In genomic region chr6:64694688-64695087, GRCm38 (mm10) we compare ENCODE assay signal across 31 mouse cellular contexts. TPM values are rescaled to one million over a fixed set of nuclear protein-coding genes. Genes with fewer than 3 reads are reported as not detected.
A peak's percentile ranks its signal among the peaks of the same experiment; 100 is the strongest.
DNase-seq lines count a peak whose midpoint lies in the region; ATAC-seq lines count a peak whose summit lies in the region.
"Had no signal": no experiment of that assay in that cellular context is flagged by ENCODE, and none has a peak within 500 bp of the region (broad histone marks: within the 10 kb centered on the region; RNA-seq: fewer than 3 reads in every experiment).

No protein-coding gene starts in this region.

- H3K27ac ChIP-seq in midbrain, embryonic 11.5 days (ENCODE audit: low read depth, low read length): no peak overlapping the region
- H3K27ac ChIP-seq in midbrain, embryonic 14.5 days (replicated peaks; ENCODE audit: low read depth, low read length): no peak overlapping the region
- no peak overlapping the region for H3K27ac ChIP-seq in midbrain, embryonic 15.5 days
- H3K27ac ChIP-seq: forebrain, embryonic 10.5 days; forebrain, embryonic 13.5 days; heart, embryonic 15.5 days; hindbrain, embryonic 10.5 days; hindbrain, embryonic 14.5 days had no signal

- DNase-seq in midbrain, embryonic 11.5 days (ENCODE audit: low spot score, missing footprints): no peak
- no peak for DNase-seq in midbrain, embryonic 14.5 days
- DNase-seq in ES-CJ7 (ENCODE audit: low read depth, low spot score): peak; percentile 53
- peak; percentile 37 for DNase-seq in R1 (ENCODE audit: low read depth, low spot score)
- no peak for DNase-seq in right cerebral cortex, postnatal 14 days
- no peak for DNase-seq in adrenal gland, adult 8-10 months
- DNase-seq: adrenal gland, adult 2 months; adrenal gland, postnatal 25 days; cerebellum, adult 2 months; cerebellum, adult 9-11 months; cerebellum, postnatal 25 days; embryo, embryonic 11 days; gastrocnemius, postnatal 10 days; gastrocnemius, postnatal 36 days; heart, adult 11 months; heart, postnatal 10 days; heart, postnatal 36 days had no signal

- peaks cover 6% of the 10 kb centered on the region for H3K27me3 ChIP-seq in midbrain, embryonic 11.5 days (ENCODE audit: control insufficient read depth, insufficient read depth, low read length)
- H3K27me3 ChIP-seq in midbrain, embryonic 14.5 days (ENCODE audit: control insufficient read depth, insufficient read depth, low read length): peaks cover 12% of the 10 kb centered on the region
- peaks cover 11% of the 10 kb centered on the region; the same call in 1 of the 2 replicates for H3K27me3 ChIP-seq in midbrain, embryonic 15.5 days (replicated peaks)
- H3K27me3 ChIP-seq: forebrain, embryonic 13.5 days; heart, embryonic 15.5 days had no signal

- no peak overlapping the region for H3K4me3 ChIP-seq in midbrain, embryonic 11.5 days (ENCODE audit: low read depth, low read length)
- H3K4me3 ChIP-seq in midbrain, embryonic 14.5 days (replicated peaks; ENCODE audit: low read depth, low read length): no peak overlapping the region
- H3K4me3 ChIP-seq in midbrain, embryonic 15.5 days: no peak overlapping the region
- H3K4me3 ChIP-seq: forebrain, embryonic 10.5 days; forebrain, embryonic 13.5 days; heart, embryonic 15.5 days; hindbrain, embryonic 10.5 days had no signal

- no peak overlapping the region for H3K4me2 ChIP-seq in midbrain, embryonic 11.5 days
- H3K4me2 ChIP-seq in midbrain, embryonic 14.5 days (ENCODE audit: low read length): no peak overlapping the region
- H3K4me2 ChIP-seq in midbrain, embryonic 15.5 days: no peak overlapping the region
- H3K4me2 ChIP-seq: forebrain, embryonic 13.5 days; heart, embryonic 11.5 days; heart, embryonic 15.5 days; hindbrain, embryonic 14.5 days had no signal

- ATAC-seq in midbrain, embryonic 11.5 days (ENCODE audit: low FRiP score): 0 out of 2 replicates have a peak, but pooled peaks have one; percentile 19
- no peak for ATAC-seq in midbrain, embryonic 14.5 days (ENCODE audit: low FRiP score, low TSS enrichment)
- ATAC-seq in midbrain, embryonic 15.5 days (replicated peaks): peak; percentile 63; the same call in 1 of the 2 replicates
- ATAC-seq: CD4-positive, CD25-positive, alpha-beta regulatory T cell, adult 4 months; forebrain, embryonic 16.5 days; intestine, postnatal 0 days had no signal

- no peaks in the 10 kb centered on the region for H3K36me3 ChIP-seq in midbrain, embryonic 11.5 days (ENCODE audit: control insufficient read depth, insufficient read depth, low read length)
- H3K36me3 ChIP-seq in midbrain, embryonic 14.5 days (ENCODE audit: control insufficient read depth, insufficient read depth, low read length): no peaks in the 10 kb centered on the region
- H3K36me3 ChIP-seq in midbrain, embryonic 15.5 days (replicated peaks): no peaks in the 10 kb centered on the region
- H3K36me3 ChIP-seq: forebrain, embryonic 10.5 days; heart, embryonic 15.5 days; hindbrain, embryonic 10.5 days had no signal

- H3K9ac ChIP-seq in midbrain, embryonic 11.5 days (ENCODE audit: low read length): no peak overlapping the region
- no peak overlapping the region for H3K9ac ChIP-seq in midbrain, embryonic 14.5 days (replicated peaks; ENCODE audit: low read length)
- no peak overlapping the region for H3K9ac ChIP-seq in midbrain, embryonic 15.5 days
- H3K9ac ChIP-seq: forebrain, embryonic 13.5 days; heart, embryonic 15.5 days; hindbrain, embryonic 14.5 days had no signal

- WGBS in midbrain, embryonic 11.5 days: 25% methylated on average over 7 of the region's 7 CpGs
- WGBS in midbrain, embryonic 14.5 days: 13% methylated on average over 7 of the region's 7 CpGs
- 18% methylated on average over 7 of the region's 7 CpGs for WGBS in midbrain, embryonic 15.5 days

- H3K4me1 ChIP-seq in midbrain, embryonic 11.5 days (ENCODE audit: control insufficient read depth, insufficient read depth, low read length): no peaks in the 10 kb centered on the region
- no peaks in the 10 kb centered on the region for H3K4me1 ChIP-seq in midbrain, embryonic 14.5 days (ENCODE audit: control insufficient read depth, insufficient read depth, low read length)
- no peaks in the 10 kb centered on the region for H3K4me1 ChIP-seq in midbrain, embryonic 15.5 days
- H3K4me1 ChIP-seq: heart, embryonic 15.5 days had no signal

- H3K9me3 ChIP-seq in midbrain, embryonic 11.5 days (ENCODE audit: control insufficient read depth, low read length): no peaks in the 10 kb centered on the region
- H3K9me3 ChIP-seq in midbrain, embryonic 14.5 days (ENCODE audit: control insufficient read depth, low read length): no peaks in the 10 kb centered on the region
- H3K9me3 ChIP-seq in midbrain, embryonic 15.5 days: no peaks in the 10 kb centered on the region
- H3K9me3 ChIP-seq: forebrain, embryonic 10.5 days; forebrain, embryonic 13.5 days; heart, embryonic 15.5 days; hindbrain, embryonic 10.5 days had no signal

RNA-seq across cellular contexts. Expression of gene Atoh1, which starts 34.2 kb away (rescaled TPM):
- polyA plus RNA-seq in midbrain, embryonic 11.5 days (2014; fragmentation: Nextera tagmentation; extraction: Ambion mirVana): 0.97 and 1.4 TPM in 2 replicates
- polyA plus RNA-seq in midbrain, embryonic 14.5 days (2014; fragmentation: Nextera tagmentation; extraction: Ambion mirVana): 4.2 and 4.6 TPM in 2 replicates
- 1.4 and 1.5 TPM in 2 replicates for polyA plus RNA-seq in midbrain, embryonic 15.5 days (2015; fragmentation: Nextera tagmentation; extraction: Ambion mirVana)
- total RNA-seq in adrenal gland, adult 8-10 months (2022): under 1 TPM in 1 of 4 experiments, not detected in 3; 0.14 TPM
- total RNA-seq: adrenal gland, adult 2 months; adrenal gland, postnatal 25 days; common myeloid progenitor, adult 5-6 weeks; gastrocnemius, adult 18-20 months; gastrocnemius, postnatal 10 days; gastrocnemius, postnatal 36 days; heart, adult 8-10 months; heart, postnatal 10 days; heart, postnatal 36 days had no signal
- polyA plus RNA-seq: C2C12; forebrain, embryonic 10.5 days; forebrain, embryonic 13.5 days; forebrain, embryonic 16.5 days; heart, embryonic 11.5 days; heart, embryonic 15.5 days had no signal

Comparison
In these comparisons a context has a peak if more than half of its experiments do, and no peak if none do; other contexts are left out.
1. DNase-seq: peak in ES-CJ7 (single experiment) and R1 (single experiment); none in midbrain, embryonic 11.5 days (single experiment), midbrain, embryonic 14.5 days (single experiment), right cerebral cortex, postnatal 14 days (single experiment) and adrenal gland, adult 8-10 months (single experiment).